Mouse (Mus musculus) monocyte, adult 59 days (primary cell): ENCODE data around the gene Col11a1. TPM values are rescaled to one million over a fixed set of nuclear protein-coding genes. Genes with fewer than 3 reads are reported as not detected.

Experiments used
- total RNA-seq, 2 experiments: library from RNA; stranded (reverse); gene quantifications; one replicate each; pipeline ENCODE4 v1.2.4; 2023

The Col11a1 gene
- not detected for total RNA-seq

DNA sequence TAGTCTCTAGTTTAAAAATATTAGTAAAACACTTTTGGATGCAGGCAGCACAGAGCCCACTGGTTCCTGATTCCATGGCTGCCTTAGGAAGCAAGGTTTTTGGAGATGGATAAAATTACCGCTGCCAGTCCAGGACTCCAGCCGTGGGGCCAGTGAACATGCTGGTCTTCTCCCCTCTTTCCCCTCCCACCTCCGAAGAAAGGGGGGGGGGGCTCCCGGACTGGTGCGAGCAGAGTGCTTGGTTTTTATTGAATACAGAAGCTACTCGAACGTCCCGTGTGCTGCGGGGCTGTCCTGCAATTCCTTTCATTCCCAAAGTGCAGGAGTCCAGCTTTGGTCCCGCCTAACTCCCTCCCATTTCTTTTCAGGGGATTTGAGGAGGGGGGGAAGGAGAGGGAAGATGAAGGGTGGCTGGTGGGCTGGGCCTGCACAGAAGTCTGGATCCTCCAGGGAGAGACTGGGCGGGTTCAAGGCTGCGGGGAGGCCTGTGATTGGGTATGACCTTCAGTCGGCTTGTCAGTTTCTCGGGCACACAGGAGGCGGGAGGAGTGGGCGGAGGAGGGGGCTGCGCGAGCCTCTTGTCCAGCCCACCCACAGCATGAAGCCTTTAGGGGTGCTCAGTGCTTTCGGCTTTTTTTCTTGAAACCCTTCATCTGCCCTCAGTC lies at the start of gene Col11a1:
Gene Col11a1, plus strand, starts transcription at position 570 of the 665 bp plus-strand sequence.

